Mouse (Mus musculus): ENCODE measurements around the gene Birc2. TPM values are rescaled to one million over a fixed set of nuclear protein-coding genes. Genes with fewer than 3 reads are reported as not detected.
"Not testable (repeated sequence)": the region's sequence is repeated elsewhere in the genome, so short reads cannot be mapped to it uniquely, and the experiment has no call there.

The Birc2 gene
- total and polyA plus RNA-seq, 2 experiments from 2014 or later = 21.3 to 32.8 TPM

DNA sequence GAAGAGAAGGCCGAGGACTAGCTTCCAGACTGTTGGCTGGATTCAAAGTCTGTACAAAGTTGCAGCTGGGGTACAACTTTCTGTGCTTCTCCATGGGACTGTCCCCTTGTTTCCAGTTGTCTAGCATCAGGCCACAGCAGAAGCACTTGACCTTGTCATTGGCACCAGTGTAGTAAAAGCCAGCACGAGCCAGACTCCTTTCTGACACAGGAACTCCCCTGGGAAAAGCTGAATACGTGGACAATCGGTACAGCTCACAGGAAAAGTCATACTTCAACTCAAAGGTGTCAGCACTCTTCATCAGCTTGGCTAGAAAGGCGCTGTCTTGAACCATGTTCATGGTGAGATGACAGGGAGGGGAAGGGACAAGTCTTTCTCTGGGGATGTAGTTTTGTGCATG is 24.1 kb upstream of the Birc2 start:
- TF ChIP-seq CTCF (IDR thresholded peaks at IDR 0.05; ENCODE audit: low read depth) (no peak), EP300 (IDR thresholded peaks at IDR 0.05; ENCODE audit: low read depth) (no peak)
- no peak for DNase-seq (ENCODE audit: low spot score)
- H3K36me3 ChIP-seq (replicated peaks; ENCODE audit: control insufficient read depth, insufficient read depth, low read length) = peaks cover 11% of the 10 kb centered on the region
- H3K4me1 ChIP-seq (ENCODE audit: control insufficient read depth, insufficient read depth) = no peaks in the 10 kb centered on the region
- WGBS = 66% methylated on average over 5 of the region's 5 CpGs
- H3K27ac ChIP-seq (ENCODE audit: low read depth) = no peak overlapping the region
- H3K9me3 ChIP-seq (replicated peaks; ENCODE audit: control insufficient read depth, low read length) = 0 out of 2 replicates have a peak, but pooled peaks cover 4% of the 10 kb centered on the region
- no peak overlapping the region for H3K4me2 ChIP-seq (ENCODE audit: low read depth, low read length)
- H3K27me3 ChIP-seq (ENCODE audit: control insufficient read depth, insufficient read depth, low read length) = no peaks in the 10 kb centered on the region
- H3K9ac ChIP-seq (replicated peaks; ENCODE audit: low read depth, low read length) = no peak overlapping the region
- no peak overlapping the region for H3K4me3 ChIP-seq (ENCODE audit: low read depth, low read length)
- no peak for ATAC-seq (ENCODE audit: insufficient read depth, low read depth)

- Histone ChIP-seq H3K4me1 (ENCODE audit: control insufficient read depth, insufficient read depth) (no peaks in the 10 kb centered on the region), H3K9me3 (replicated peaks; ENCODE audit: control insufficient read depth, low read length) (0 out of 2 replicates have a peak, but pooled peaks cover 4% of the 10 kb centered on the region), H3K27ac (ENCODE audit: low read depth) (no peak overlapping the region), H3K4me3 (ENCODE audit: low read depth, low read length) (no peak overlapping the region), H3K4me2 (ENCODE audit: low read depth, low read length) (no peak overlapping the region), H3K27me3 (ENCODE audit: control insufficient read depth, insufficient read depth, low read length) (no peaks in the 10 kb centered on the region), H3K36me3 (replicated peaks; ENCODE audit: control insufficient read depth, insufficient read depth, low read length) (peaks cover 11% of the 10 kb centered on the region), H3K9ac (replicated peaks; ENCODE audit: low read depth, low read length) (no peak overlapping the region)
- WGBS = 42% methylated on average over 3 of the region's 3 CpGs
- DNase-seq (ENCODE audit: low spot score) (no peak), ATAC-seq (ENCODE audit: insufficient read depth, low read depth) (no peak)
- TF ChIP-seq CTCF (IDR thresholded peaks at IDR 0.05; ENCODE audit: low read depth) = no peak
- TF ChIP-seq EP300 (IDR thresholded peaks at IDR 0.05; ENCODE audit: low read depth) = no peak
Observed at GRCm38 (mm10) chr9:7855912-7856311, 19.0 kb upstream of the Birc2 start.

GRCm38 (mm10) chr9:7855374-7855773 is 18.5 kb upstream of the Birc2 start:
- DNase-seq (ENCODE audit: low spot score) (peak; percentile 65), ATAC-seq (ENCODE audit: insufficient read depth, low read depth) (peak; percentile 51)
- peaks cover 7% of the 10 kb centered on the region for H3K36me3 ChIP-seq (replicated peaks; ENCODE audit: control insufficient read depth, insufficient read depth, low read length)
- no peak overlapping the region for H3K4me3 ChIP-seq (ENCODE audit: low read depth, low read length)
- WGBS = 24% methylated on average over 1 of the region's 1 CpGs
- peak; percentile 65 for TF ChIP-seq CTCF (IDR thresholded peaks at IDR 0.05; ENCODE audit: low read depth)
- TF ChIP-seq EP300 (IDR thresholded peaks at IDR 0.05; ENCODE audit: low read depth) = no peak
- no peak overlapping the region for H3K9ac ChIP-seq (replicated peaks; ENCODE audit: low read depth, low read length)
- H3K4me1 ChIP-seq (ENCODE audit: control insufficient read depth, insufficient read depth) = no peaks in the 10 kb centered on the region
- H3K4me2 ChIP-seq (ENCODE audit: low read depth, low read length) = no peak overlapping the region
- no peaks in the 10 kb centered on the region for H3K27me3 ChIP-seq (ENCODE audit: control insufficient read depth, insufficient read depth, low read length)
- 0 out of 2 replicates have a peak, but pooled peaks cover 4% of the 10 kb centered on the region for H3K9me3 ChIP-seq (replicated peaks; ENCODE audit: control insufficient read depth, low read length)
- H3K27ac ChIP-seq (ENCODE audit: low read depth) = no peak overlapping the region

GRCm38 (mm10) chr9:7854196-7854595 is 17.3 kb upstream of the Birc2 start:
- H3K9me3 ChIP-seq (replicated peaks; ENCODE audit: control insufficient read depth, low read length); H3K9ac ChIP-seq (replicated peaks; ENCODE audit: low read depth, low read length); H3K4me1 ChIP-seq (ENCODE audit: control insufficient read depth, insufficient read depth); DNase-seq (ENCODE audit: low spot score); ATAC-seq (ENCODE audit: insufficient read depth, low read depth); H3K36me3 ChIP-seq (replicated peaks; ENCODE audit: control insufficient read depth, insufficient read depth, low read length); H3K27me3 ChIP-seq (ENCODE audit: control insufficient read depth, insufficient read depth, low read length); H3K4me3 ChIP-seq (ENCODE audit: low read depth, low read length); H3K27ac ChIP-seq (ENCODE audit: low read depth); H3K4me2 ChIP-seq (ENCODE audit: low read depth, low read length): not testable (repeated sequence)
- 79% methylated on average over 14 of the region's 14 CpGs for WGBS

GRCm38 (mm10) chr9:7852346-7853230 is 15.7 kb upstream of the Birc2 start:
- Histone ChIP-seq H3K9ac (replicated peaks; ENCODE audit: low read depth, low read length) (no peak overlapping the region), H3K4me3 (ENCODE audit: low read depth, low read length) (no peak overlapping the region), H3K4me2 (ENCODE audit: low read depth, low read length) (no peak overlapping the region), H3K36me3 (replicated peaks; ENCODE audit: control insufficient read depth, insufficient read depth, low read length) (peaks cover 16% of the 10 kb centered on the region), H3K4me1 (ENCODE audit: control insufficient read depth, insufficient read depth) (no peaks in the 10 kb centered on the region), H3K9me3 (replicated peaks; ENCODE audit: control insufficient read depth, low read length) (no peaks in the 10 kb centered on the region), H3K27me3 (ENCODE audit: control insufficient read depth, insufficient read depth, low read length) (no peaks in the 10 kb centered on the region), H3K27ac (ENCODE audit: low read depth) (no peak overlapping the region)
- no peak for ATAC-seq (ENCODE audit: insufficient read depth, low read depth)
- TF ChIP-seq EP300 (IDR thresholded peaks at IDR 0.05; ENCODE audit: low read depth) (no peak), CTCF (IDR thresholded peaks at IDR 0.05; ENCODE audit: low read depth) (no peak)
- WGBS = 66% methylated on average over 4 of the region's 4 CpGs
- DNase-seq (ENCODE audit: low spot score) = no peak
